Mouse (Mus musculus) heart, postnatal 0 days (tissue): ENCODE measurements around the gene Dag1. TPM values are rescaled to one million over a fixed set of nuclear protein-coding genes. Genes with fewer than 3 reads are reported as not detected.

Experiments
- ATAC-seq: fragments of 200-750 bp; cut with Nextera tagmentation; 2 replicates; pipeline ENCODE4 v1.8.0; 2017; ENCODE audit warnings: low read depth, moderate number of reproducible peaks, moderate library complexity; ENCODE audit not compliant: insufficient read depth
- DNase-seq: peaks from one replicate; pipeline ENCODE4 v3.0.0-alpha.2; 2016; ENCODE audit warnings: low spot score
- H3K27ac ChIP-seq: fragments of 300-500 bp; sonication (generic); 2 replicates; pipeline ENCODE4 v1.5.1; 2014; ENCODE audit warnings: low read depth, mild to moderate bottlenecking
- H3K27me3 ChIP-seq: fragments of 300-500 bp; sonication (generic); 2 replicates; pipeline ENCODE4 v1.6.1; 2014; ENCODE audit warnings: low read length, mixed read lengths; ENCODE audit not compliant: control insufficient read depth, insufficient read depth
- H3K36me3 ChIP-seq: fragments of 300-500 bp; sonication (generic); replicated peaks from 2 replicates; pipeline ENCODE4 v1.6.1; 2014; ENCODE audit warnings: low read length, mixed read lengths; ENCODE audit not compliant: control insufficient read depth, insufficient read depth
- H3K4me1 ChIP-seq: fragments of 300-500 bp; sonication (generic); 2 replicates; pipeline ENCODE4 v1.6.1; 2014; ENCODE audit warnings: antibody characterized with exemption; ENCODE audit not compliant: control insufficient read depth, insufficient read depth
- H3K4me2 ChIP-seq: fragments of 300-500 bp; sonication (generic); 2 replicates; pipeline ENCODE4 v1.6.1; 2014; ENCODE audit warnings: low read depth, mild to moderate bottlenecking, low read length, moderate library complexity
- H3K4me3 ChIP-seq: fragments of 300-500 bp; sonication (generic); 2 replicates; pipeline ENCODE4 v1.5.1; 2014; ENCODE audit warnings: low read depth, low read length
- H3K9ac ChIP-seq: fragments of 300-500 bp; sonication (generic); replicated peaks from 2 replicates; pipeline ENCODE4 v1.6.1; 2014; ENCODE audit warnings: low read depth, low read length, mixed read lengths
- H3K9me3 ChIP-seq: fragments of 300-500 bp; sonication (generic); replicated peaks from 2 replicates; pipeline ENCODE4 v1.6.1; 2016; ENCODE audit warnings: low read length; ENCODE audit not compliant: control insufficient read depth
- CTCF ChIP-seq: IDR thresholded peaks from 2 replicates; pipeline ENCODE4 v1.5.1; 2016; ENCODE audit warnings: antibody characterized with exemption, control low read depth, low read depth
- EP300 ChIP-seq: IDR thresholded peaks from 2 replicates; pipeline ENCODE4 v1.6.1; 2016; ENCODE audit warnings: antibody characterized with exemption, low read depth
- WGBS: fragments of 180-500 bp; shearing (Covaris S2); extraction: QIAGEN DNeasy Blood & Tissue Kit; methylation state at CpG from one replicate; pipeline ENCODE4 v1.1.7; 2014; 5-methylcytosine and 5-hydroxymethylcytosine counted together
- polyA plus RNA-seq: library from polyadenylated mRNA; unstranded; fragments of >200 nt; fragmentation: Nextera tagmentation; extraction: Ambion mirVana; gene quantifications from 2 replicates; pipeline ENCODE4 v1.2.1, GENCODE M21; 2015
- total RNA-seq: library from RNA; depleted of rRNA; stranded (reverse); fragments of >200 nt; gene quantifications from 2 replicates; pipeline ENCODE4 v1.2.3, GENCODE M21; 2014; ENCODE audit warnings: low replicate concordance

Gene Dag1
- total and polyA plus RNA-seq, 2 experiments from 2014 or later = 106 to 209 TPM

DNA sequence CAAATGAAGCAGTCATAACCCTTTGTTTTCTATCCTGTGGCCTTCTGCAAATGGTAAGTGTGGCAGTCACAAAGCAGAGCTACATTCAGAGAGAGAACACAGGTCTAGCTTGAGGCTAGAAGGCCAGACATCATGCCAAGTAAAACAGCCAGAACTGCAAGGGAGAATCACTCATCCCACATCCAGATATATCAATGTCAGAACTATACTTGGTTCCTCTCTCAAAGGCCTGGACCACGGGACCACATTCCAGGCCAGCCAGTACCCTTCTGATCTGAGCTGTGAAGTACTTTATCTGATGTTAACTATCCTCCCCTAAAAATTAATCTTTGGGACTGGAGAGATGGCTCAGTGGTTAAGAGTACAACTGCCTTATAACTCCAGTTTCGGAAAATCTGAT lies 51.3 kb downstream of the Dag1 start:
- Histone ChIP-seq H3K4me2 (no peak overlapping the region), H3K4me1 (peaks cover 21% of the 10 kb centered on the region), H3K9me3 (no peaks in the 10 kb centered on the region), H3K27ac (peak overlapping the region; percentile 39), H3K27me3 (no peaks in the 10 kb centered on the region), H3K36me3 (peaks cover 48% of the 10 kb centered on the region), H3K4me3 (no peak overlapping the region), H3K9ac (peak overlapping the region; percentile 11; the same call in 1 of the 2 replicates)
- DNase-seq = no peak
- WGBS = 40% methylated on average over 2 of the region's 2 CpGs
- TF ChIP-seq CTCF (no peak), EP300 (no peak)
- ATAC-seq = no peak

DNA sequence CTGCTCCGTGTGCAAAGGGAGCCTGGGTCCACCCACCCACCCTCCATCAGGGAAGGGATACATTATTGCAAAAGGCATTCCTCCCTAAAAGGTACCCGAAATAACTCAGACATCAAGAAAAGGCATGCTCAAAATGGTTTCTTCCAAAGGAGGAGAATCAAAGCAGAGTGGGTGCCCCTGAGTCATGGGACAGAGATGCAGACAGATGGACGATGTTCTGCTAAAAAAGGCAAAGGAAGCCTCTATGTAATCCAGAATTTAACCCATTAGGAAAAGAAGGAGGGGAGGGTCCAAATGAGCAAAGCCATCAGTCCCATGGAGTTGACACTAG lies 58.2 kb downstream of the Dag1 start:
- Histone ChIP-seq H3K4me1 (no peaks in the 10 kb centered on the region), H3K9ac (no peak overlapping the region), H3K27ac (no peak overlapping the region), H3K27me3 (no peaks in the 10 kb centered on the region), H3K9me3 (no peaks in the 10 kb centered on the region), H3K36me3 (peaks cover 47% of the 10 kb centered on the region), H3K4me3 (no peak overlapping the region), H3K4me2 (no peak overlapping the region)
- ATAC-seq (no peak), DNase-seq (no peak)
- TF ChIP-seq EP300 (no peak), CTCF (no peak)
- whole genome bisulfite sequencing = 73% methylated on average over 3 of the region's 3 CpGs

DNA sequence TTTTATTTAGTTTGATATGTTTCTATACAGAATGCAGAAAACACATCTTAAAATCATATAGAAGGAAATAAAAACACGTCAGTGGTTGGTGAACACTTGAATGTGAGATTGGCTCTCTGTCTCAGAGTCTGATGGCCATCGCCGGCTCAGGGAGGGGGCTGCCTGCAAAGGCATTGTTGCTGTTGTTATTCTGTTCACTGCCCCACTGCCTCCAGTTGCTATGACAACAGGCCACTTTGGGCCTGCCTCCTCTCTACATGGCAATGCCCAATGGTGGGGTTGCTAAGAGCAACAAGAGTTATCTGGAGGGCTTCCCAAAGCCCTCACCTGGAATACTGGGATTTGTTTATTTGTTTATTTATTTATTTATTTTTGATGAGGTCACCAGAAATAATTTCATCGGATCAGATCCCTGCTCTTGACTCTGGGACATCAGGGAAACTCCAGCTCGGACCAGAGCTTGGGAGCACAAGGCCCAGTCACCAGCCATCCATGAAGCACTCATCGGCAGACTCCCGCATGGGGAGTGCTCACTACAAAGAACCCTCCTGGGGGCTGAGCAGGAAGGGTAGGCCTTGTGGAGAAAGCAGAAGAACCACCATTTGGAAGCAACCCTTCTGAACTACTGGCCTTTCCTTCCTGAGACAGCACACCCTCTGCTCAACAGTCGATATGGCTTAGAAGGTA lies 58.7 kb downstream of the Dag1 start:
- Histone ChIP-seq H3K4me1 (no peaks in the 10 kb centered on the region), H3K9me3 (no peaks in the 10 kb centered on the region), H3K4me2 (no peak overlapping the region), H3K36me3 (peaks cover 47% of the 10 kb centered on the region), H3K27ac (no peak overlapping the region), H3K27me3 (no peaks in the 10 kb centered on the region), H3K9ac (no peak overlapping the region), H3K4me3 (no peak overlapping the region)
- 81% methylated on average over 8 of the region's 8 CpGs for WGBS
- ATAC-seq = no peak
- no peak for TF ChIP-seq CTCF
- no peak for TF ChIP-seq EP300
- no peak for DNase-seq

DNA sequence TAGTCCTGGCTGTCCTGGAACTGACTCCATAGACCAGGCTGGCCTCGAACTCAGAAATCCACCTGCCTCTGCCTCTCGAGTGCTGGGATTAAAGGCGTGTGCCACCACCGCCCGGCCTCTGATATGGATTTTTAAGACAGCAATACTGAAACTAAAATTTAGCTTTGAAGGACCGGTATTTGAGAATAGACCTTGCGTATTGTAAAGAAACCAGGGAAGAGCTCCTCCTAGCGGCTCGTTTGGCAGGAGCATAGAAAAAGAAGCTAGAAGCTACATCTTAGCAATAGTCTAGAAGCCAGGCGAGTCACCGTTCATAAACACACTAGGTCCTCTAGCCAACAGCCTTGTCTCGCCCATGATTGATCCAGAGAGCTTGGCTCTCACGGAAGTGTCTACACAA lies 60.7 kb downstream of the Dag1 start:
- Histone ChIP-seq H3K4me1 (no peaks in the 10 kb centered on the region), H3K9me3 (no peaks in the 10 kb centered on the region), H3K4me3 (no peak overlapping the region), H3K27me3 (no peaks in the 10 kb centered on the region), H3K4me2 (peak overlapping the region; percentile 37; the same call in 1 of the 2 replicates), H3K36me3 (peaks cover 27% of the 10 kb centered on the region), H3K27ac (no peak overlapping the region), H3K9ac (no peak overlapping the region)
- ATAC-seq (no peak), DNase-seq (peak; percentile 49)
- TF ChIP-seq EP300 (no peak), CTCF (peak; percentile 64)
- 32% methylated on average over 13 of the region's 13 CpGs for WGBS

DNA sequence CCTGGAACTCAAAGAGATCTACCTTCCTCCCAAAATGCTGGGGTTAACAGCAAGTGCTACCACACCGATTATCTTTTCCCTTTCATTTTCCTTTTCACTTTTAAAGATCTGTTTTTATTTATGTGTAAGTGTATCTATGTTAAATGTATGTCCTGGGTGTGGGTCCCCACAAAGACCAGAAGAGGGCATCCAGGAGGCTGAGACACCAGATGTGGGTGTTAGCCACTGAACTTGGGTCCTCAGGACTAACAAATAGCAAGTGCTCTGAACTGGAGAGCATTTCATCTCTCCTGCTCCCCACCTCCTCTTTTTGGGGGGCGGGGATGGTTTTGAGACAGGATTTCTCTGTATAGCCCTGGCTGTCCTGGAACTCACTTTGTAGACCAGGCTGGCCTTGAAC lies 61.6 kb downstream of the Dag1 start:
- ATAC-seq (no peak), DNase-seq (no peak)
- no peak overlapping the region for H3K27ac ChIP-seq
- H3K4me1 ChIP-seq = no peaks in the 10 kb centered on the region
- WGBS = 96% methylated on average over 2 of the region's 2 CpGs
- H3K4me2 ChIP-seq = no peak overlapping the region
- TF ChIP-seq CTCF (no peak), EP300 (no peak)
- no peaks in the 10 kb centered on the region for H3K27me3 ChIP-seq
- peaks cover 18% of the 10 kb centered on the region for H3K36me3 ChIP-seq
- no peak overlapping the region for H3K9ac ChIP-seq
- H3K4me3 ChIP-seq = no peak overlapping the region
- H3K9me3 ChIP-seq = no peaks in the 10 kb centered on the region

DNA sequence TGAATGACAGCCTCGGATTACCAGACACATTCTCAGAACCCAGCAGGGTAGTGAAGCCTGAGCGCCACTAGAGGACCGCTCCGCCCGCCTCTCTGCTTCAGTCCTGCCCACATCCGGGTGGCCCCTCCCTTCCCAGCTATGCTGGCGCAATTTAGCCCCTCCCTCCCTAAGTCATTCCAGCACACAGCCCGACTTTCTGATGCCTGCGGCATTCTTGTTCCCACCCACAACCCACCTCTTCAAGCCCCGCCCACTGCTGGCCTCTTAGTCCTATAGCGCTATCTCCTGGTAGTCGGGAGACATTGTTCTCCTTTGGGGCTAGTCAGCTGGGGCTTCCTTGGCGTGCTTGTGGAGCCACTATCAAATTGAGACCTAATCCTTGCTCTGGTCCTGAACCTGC lies 62.6 kb downstream of the Dag1 start:
- Histone ChIP-seq H3K9ac (no peak overlapping the region), H3K36me3 (peaks cover 10% of the 10 kb centered on the region), H3K9me3 (no peaks in the 10 kb centered on the region), H3K27me3 (no peaks in the 10 kb centered on the region), H3K4me1 (no peaks in the 10 kb centered on the region), H3K27ac (no peak overlapping the region), H3K4me3 (no peak overlapping the region), H3K4me2 (peak overlapping the region; percentile 52)
- WGBS = 0% methylated on average over 13 of the region's 13 CpGs
- ATAC-seq (peak; percentile 99), DNase-seq (peak; percentile 100)
- TF ChIP-seq CTCF (peak; percentile 79), EP300 (no peak)
